Mouse (Mus musculus) neural tube, embryonic 11.5 days (tissue): ENCODE measurements around the gene Cdr1. TPM values are rescaled to one million over a fixed set of nuclear protein-coding genes. Genes with fewer than 3 reads are reported as not detected.

ENCODE experiments used
- microRNA-seq: library from miRNA; unstranded; fragments of <30 nt; microRNA quantifications from one replicate; pipeline ENCODE4, GENCODE M21; 2016
- polyA plus RNA-seq: library from polyadenylated mRNA; unstranded; fragments of >200 nt; fragmentation: Nextera tagmentation; extraction: Ambion mirVana; gene quantifications from 2 replicates; pipeline ENCODE4 v1.2.1, GENCODE M21; 2014

Cdr1 gene
- polyA plus RNA-seq, 1 experiment from 2014 or later = 0.73 TPM

Small RNA genes within 50 kb of the gene (microRNA-seq; reads per million reads assigned to microRNA genes)
- gene Gm24396 = not detected
